Mouse (Mus musculus) lung, postnatal 36 days (tissue): ENCODE data around the gene Cideb.

Experiments used
- DNase-seq: peaks from one replicate; pipeline ENCODE4 v3.0.0; 2022; ENCODE audit warnings: mixed read lengths

Gene Cideb

GRCm38 (mm10) chr14:55721700-55722437, 36.4 kb downstream of the Cideb start, which contains the start of gene Rabggta:
Gene Rabggta (minus strand): TSS chr14:55722263.
- peak; percentile 96 for DNase-seq

DNA sequence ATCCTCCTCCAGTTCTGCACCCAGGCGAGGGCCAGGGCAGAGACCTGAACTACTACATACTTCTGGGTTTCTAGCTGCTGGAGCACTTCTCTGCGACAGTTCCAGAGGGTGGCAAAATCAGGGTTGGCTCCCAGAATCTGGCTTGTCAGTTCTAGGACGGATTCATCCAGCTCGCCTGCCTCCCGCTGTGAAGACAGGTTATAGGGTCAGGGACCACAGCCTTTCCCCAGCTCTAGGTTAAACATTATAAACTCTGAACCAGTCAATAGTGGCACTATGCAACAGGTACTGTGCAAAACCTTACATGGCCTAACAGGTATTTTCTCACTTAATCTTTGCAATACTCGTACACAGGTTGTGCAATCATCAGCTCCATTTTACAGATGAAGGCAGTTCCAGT, 37.2 kb downstream of the Cideb start:
- DNase-seq: no peak

DNA sequence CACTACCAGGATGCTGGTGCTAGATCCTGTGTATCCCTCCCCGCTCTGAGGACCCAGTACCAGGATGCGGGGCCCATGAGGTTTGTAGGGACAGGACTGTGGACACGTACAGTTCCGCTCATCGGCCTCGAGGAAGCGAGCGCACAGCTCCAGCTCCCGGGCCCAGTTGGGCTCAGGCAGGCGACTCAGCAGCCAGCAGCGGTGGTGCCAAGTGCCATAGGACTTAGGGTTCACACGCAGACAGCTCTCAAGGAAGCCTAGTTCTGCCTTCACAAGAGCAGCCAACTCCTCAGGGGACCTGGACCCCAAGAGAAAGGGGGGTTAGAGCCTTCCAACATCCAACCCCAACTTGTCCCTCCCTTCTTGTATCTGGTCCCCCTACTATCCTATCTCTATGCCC, 37.6 kb downstream of the Cideb start:
- no peak for DNase-seq

- DNase-seq: no peak
These were observed 38.5 kb downstream of the Cideb start for GRCm38 (mm10) chr14:55719737-55720136.

DNA sequence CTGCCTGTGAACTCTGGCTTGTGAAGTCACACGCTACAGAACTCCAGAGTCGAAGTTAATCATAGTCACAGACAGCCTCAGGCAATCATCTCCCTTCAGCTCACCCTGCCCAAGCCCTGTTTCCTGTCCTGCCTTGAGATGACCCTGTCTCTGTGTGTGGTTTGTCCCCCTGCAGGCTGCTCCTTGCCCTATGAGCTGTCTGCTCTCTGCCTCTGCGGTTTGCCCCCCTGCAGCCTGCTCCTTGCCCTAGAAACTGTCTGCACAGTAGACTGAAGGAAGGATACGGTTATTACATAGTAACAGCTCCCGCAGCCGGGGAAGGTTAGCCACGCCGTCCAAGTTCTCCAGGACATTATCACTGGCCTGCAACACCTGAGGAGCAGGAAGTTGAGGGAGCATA, 41.4 kb downstream of the Cideb start:
- DNase-seq: no peak

GRCm38 (mm10) chr14:55716271-55716670, 42.0 kb downstream of the Cideb start:
- DNase-seq: no peak

DNA sequence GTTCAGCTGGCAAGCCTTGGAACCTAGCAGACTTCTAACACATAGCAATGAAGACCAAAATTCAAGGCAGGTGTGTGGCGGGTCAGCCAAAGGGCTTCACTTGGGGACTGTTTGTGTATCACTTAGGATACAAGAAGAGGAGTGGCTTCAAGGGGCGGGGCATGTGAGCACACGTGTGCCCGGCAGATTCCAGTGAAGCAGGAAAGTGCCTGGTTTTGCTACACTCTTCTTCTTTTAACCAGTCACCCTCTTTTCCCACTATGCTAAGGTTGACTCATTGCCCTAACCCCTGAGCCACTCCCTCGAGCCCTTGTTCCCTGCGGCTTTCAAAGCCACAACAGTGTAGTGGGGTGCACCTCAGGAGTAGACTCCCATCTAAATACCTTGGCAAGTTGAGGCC, 43.4 kb downstream of the Cideb start:
- peak; percentile 78 for DNase-seq

DNA sequence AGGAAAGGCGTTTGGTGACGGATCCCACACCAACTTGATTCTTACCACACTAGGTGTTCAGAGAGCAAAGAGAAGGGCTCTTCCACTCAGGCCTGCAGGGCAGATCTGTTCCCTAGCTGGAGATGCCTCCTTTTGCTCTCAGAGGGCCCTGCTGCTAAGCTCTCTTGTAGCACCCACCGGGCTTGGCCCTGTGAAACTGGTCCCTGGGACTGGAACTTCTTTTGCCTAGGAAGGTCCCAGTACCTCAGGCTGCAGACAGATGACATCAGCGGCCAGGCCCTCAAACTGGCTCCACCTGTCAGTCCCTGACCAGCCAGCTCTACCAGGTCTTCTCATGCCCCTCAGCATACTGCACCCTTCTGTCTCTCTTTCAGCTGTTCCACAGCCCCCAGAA, 44.5 kb downstream of the Cideb start, which contains the start of gene Tgm1:
Gene Tgm1 (minus strand): TSS at position 198 of the 394 bp plus-strand sequence.
- DNase-seq: no peak

GRCm38 (mm10) chr14:55713007-55713728, 45.1 kb downstream of the Cideb start:
- DNase-seq: peak; percentile 82

DNA sequence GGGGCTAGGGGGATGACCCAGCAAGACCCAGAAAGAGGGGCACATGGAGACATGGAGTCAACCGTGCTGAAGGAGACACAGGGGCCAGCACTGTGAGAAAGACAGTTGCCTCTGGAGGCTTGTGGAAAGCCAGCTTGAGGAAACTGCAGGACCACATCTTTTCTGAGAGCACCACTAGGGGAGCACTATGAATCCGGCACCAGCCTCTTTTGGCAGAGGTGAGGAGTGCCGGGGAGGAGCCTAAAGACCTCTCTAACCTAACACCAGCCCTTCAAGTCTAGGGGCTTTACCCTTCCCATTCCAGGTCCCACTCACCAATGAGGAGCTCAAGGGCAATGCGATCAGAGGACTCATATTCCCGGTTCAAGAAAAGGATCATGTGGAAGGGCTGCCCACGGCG, 46.5 kb downstream of the Cideb start:
- no peak for DNase-seq

DNA sequence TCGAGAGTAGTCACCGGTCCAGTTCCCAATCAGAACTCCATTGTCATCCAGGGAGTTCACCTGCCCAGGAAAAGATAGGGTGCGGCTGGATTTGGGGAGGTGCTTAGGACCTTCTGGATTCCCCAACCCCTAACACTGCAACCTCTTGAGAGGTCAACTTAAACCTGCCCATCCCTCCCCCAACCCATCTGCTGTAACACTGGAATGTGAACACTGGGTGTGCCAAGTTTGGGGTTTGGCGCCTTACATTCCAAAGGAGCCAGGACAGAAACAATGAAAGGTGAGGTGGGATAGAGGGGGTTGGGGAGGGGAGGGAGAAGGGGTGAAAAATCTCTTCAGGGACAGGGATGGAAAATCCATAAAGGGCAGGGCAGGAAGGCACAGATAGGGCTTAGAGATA, 48.7 kb downstream of the Cideb start:
- DNase-seq: no peak

DNA sequence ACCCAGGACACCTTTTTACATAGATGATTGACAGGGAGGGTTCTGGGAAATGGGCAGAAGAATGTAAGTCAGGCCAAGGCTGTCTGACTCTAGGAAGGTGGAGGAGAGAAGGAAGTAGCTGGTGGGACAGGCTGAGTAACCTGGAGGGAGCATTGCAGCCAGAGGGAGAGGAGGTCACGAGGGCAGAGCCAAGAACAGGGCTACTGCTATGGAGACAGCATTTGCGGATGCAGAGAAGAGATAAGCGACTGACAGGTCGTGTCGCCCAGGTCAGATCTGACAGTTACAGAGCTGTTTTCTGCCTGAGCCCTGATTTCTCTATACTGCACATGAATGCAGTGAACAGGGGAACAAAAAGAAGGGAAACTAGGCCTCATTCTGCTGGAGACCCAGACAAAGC, 50.9 kb downstream of the Cideb start:
- no peak for DNase-seq

GRCm38 (mm10) chr14:55706051-55706600, 52.1 kb downstream of the Cideb start:
- peak; percentile 63 for DNase-seq
